Mouse (Mus musculus) CH12.LX (cell line): Measurements from ENCODE around the gene Tgif2.

Experiments
- CHD2 ChIP-seq: IDR thresholded peaks from 2 replicates; pipeline ENCODE4 v1.6.1; 2011; ENCODE audit warnings: low read length, improper control_type of control experiment
- EP300 ChIP-seq: IDR thresholded peaks from 2 replicates; pipeline ENCODE4 v1.6.1; 2011; ENCODE audit warnings: low read length, improper control_type of control experiment
- KAT2A ChIP-seq: IDR thresholded peaks from 2 replicates; pipeline ENCODE4 v1.6.1; 2012; ENCODE audit warnings: low read length, improper control_type of control experiment, inconsistent platforms; ENCODE audit not compliant: insufficient replicate concordance
- NELFE ChIP-seq: IDR thresholded peaks from 2 replicates; pipeline ENCODE4 v1.6.1; 2011; ENCODE audit warnings: low read depth, low read length, improper control_type of control experiment
- POLR2A ChIP-seq: IDR thresholded peaks from 2 replicates; pipeline ENCODE4 v1.6.1; 2011; ENCODE audit warnings: low read depth, mild to moderate bottlenecking, improper control_type of control experiment, low read length
- SMC3 ChIP-seq: IDR thresholded peaks from 2 replicates; pipeline ENCODE4 v1.6.1; 2011; ENCODE audit warnings: low read depth, low read length, improper control_type of control experiment
- TBP ChIP-seq: conservative IDR thresholded peaks from 2 replicates; pipeline ENCODE4 v1.6.1; 2011; ENCODE audit warnings: low read depth, low read length, improper control_type of control experiment
- ZC3H11A ChIP-seq: IDR thresholded peaks from 2 replicates; pipeline ENCODE4 v1.6.1; 2012; ENCODE audit warnings: low read depth, mild to moderate bottlenecking, inconsistent platforms, low read length, improper control_type of control experiment

- no peak for TF ChIP-seq NELFE
- TF ChIP-seq SMC3: no peak
- no peak for TF ChIP-seq EP300
- no peak for TF ChIP-seq CHD2
- no peak for TF ChIP-seq KAT2A
- TF ChIP-seq TBP: no peak
- no peak for TF ChIP-seq POLR2A
- TF ChIP-seq ZC3H11A: no peak
These were observed 36.0 kb upstream of the Tgif2 start for GRCm38 (mm10) chr2:156803698-156804372.
